ENCODE assay signal across 9 mouse cellular contexts in genomic region chr16:50380682-50381350, GRCm38 (mm10). TPM values are rescaled to one million over a fixed set of nuclear protein-coding genes. Genes with fewer than 3 reads are reported as not detected.
DNase-seq lines count a peak whose midpoint lies in the region; ATAC-seq lines count a peak whose summit lies in the region.
"Had no signal": no experiment of that assay in that cellular context is flagged by ENCODE, and none has a peak within 500 bp of the region (broad histone marks: within the 10 kb centered on the region; RNA-seq: fewer than 3 reads in every experiment).

No protein-coding gene starts in this region.

- H3K27me3 ChIP-seq in hindbrain, embryonic 15.5 days: no peaks in the 10 kb centered on the region

- no peaks in the 10 kb centered on the region for H3K9me3 ChIP-seq in hindbrain, embryonic 15.5 days

- peak overlapping the region; percentile 53 for H3K4me2 ChIP-seq in hindbrain, embryonic 15.5 days

- H3K4me1 ChIP-seq in hindbrain, embryonic 15.5 days (replicated peaks): peaks cover 17% of the 10 kb centered on the region

- peak; percentile 93 for ATAC-seq in hindbrain, embryonic 15.5 days (ENCODE audit: low FRiP score, low read depth)

- H3K27ac ChIP-seq in hindbrain, embryonic 15.5 days (replicated peaks): peak overlapping the region; percentile 10; the same call in 1 of the 2 replicates

- DNase-seq in Muller cell, postnatal 12 days (ENCODE audit: inconsistent ontology term): peak; percentile 60
- peak; percentile 57 for DNase-seq in cerebellum, adult 8-10 months
- peak; percentile 70 to 76 for DNase-seq in frontal cortex, postnatal 14 days (ENCODE audit: low spot score in 2 of 2)
- DNase-seq in layer of hippocampus, postnatal 36 days: peak; percentile 73 to 77
- DNase-seq in lung, postnatal 10 days: peak; percentile 78
- DNase-seq in retina, postnatal 1 day: peak; percentile 73
- peak; percentile 73 to 75 for DNase-seq in thymus, postnatal 36 days

- no peaks in the 10 kb centered on the region for H3K36me3 ChIP-seq in hindbrain, embryonic 15.5 days

- WGBS in hindbrain, embryonic 15.5 days: 17% methylated on average over 10 of the region's 10 CpGs

- H3K4me3 ChIP-seq in hindbrain, embryonic 15.5 days: peak overlapping the region; percentile 25
- H3K4me3 ChIP-seq: erythroblast, embryonic 14.5 days had no signal

- H3K9ac ChIP-seq in hindbrain, embryonic 15.5 days: peak overlapping the region; percentile 30; the same call in 1 of the 2 replicates

RNA-seq across cellular contexts. Expression of gene Bbx, which starts 51.4 kb away (rescaled TPM):
- 20.4 and 21.9 TPM in 2 replicates for polyA plus RNA-seq in hindbrain, embryonic 15.5 days (2015; fragmentation: Nextera tagmentation; extraction: Ambion mirVana)
- total RNA-seq in layer of hippocampus, postnatal 36 days (2021): 10 to 100 TPM; 25.5 to 27.5 TPM

Comparison
In these comparisons a context has a peak if more than half of its experiments do, and no peak if none do; other contexts are left out.
1. Peak in every context shown above with its lines: DNase-seq, ATAC-seq, H3K4me3 ChIP-seq and H3K27ac ChIP-seq.